Mouse (Mus musculus): ENCODE data around the gene Nabp2.

- TF ChIP-seq CTCF (IDR thresholded peaks at IDR 0.05; ENCODE audit: borderline replicate concordance, insufficient read depth, low read length) (no peak), POLR2A (IDR thresholded peaks at IDR 0.05; ENCODE audit: low read depth, low read length) (no peak)
Measured at GRCm38 (mm10) chr10:128440407-128440806, 29.1 kb upstream of the Nabp2 start.
